Mouse (Mus musculus) small intestine, adult 2 months (tissue): ENCODE results near the gene Nckap5.

Source experiments
- CTCF ChIP-seq: fragments of 200-500 bp; IDR thresholded peaks from 2 replicates; pipeline ENCODE4 v1.5.1; 2012; ENCODE audit warnings: low read depth, mild to moderate bottlenecking, control low read depth, inconsistent platforms, low read length, moderate library complexity, mixed read lengths; ENCODE audit not compliant: insufficient replicate concordance, insufficient read length; ENCODE audit errors: extremely low read depth
- POLR2A ChIP-seq: fragments of 200-500 bp; IDR thresholded peaks from 2 replicates; pipeline ENCODE4 v1.6.1; 2012; ENCODE audit warnings: low read depth, mild to moderate bottlenecking, control low read depth, inconsistent platforms, low read length, moderate library complexity

DNA sequence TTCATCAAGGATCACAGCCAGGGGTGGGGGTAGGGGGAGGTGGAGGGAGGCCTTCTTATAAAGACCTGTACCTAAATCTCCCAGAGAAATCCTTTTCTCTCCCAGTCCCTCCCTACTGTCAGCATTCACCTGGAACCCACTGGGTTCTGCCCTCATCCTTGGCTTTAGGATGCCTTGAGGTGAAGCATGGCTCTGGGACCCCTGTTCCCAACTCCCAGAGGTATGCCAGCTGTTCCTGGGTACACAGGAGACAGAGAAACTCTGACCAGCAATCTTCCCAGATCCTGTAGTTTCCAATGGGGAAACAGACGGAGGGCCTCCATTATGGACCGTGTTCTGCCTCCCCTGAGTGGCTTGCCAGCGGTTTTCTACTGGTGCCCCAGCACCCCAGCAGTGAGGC is 909.9 kb downstream of the Nckap5 start:
- TF ChIP-seq POLR2A, result no peak
- no peak for TF ChIP-seq CTCF
